Mouse (Mus musculus) lung, postnatal 0 days (tissue): ENCODE measurements around the gene Mitd1. TPM values are rescaled to one million over a fixed set of nuclear protein-coding genes. Genes with fewer than 3 reads are reported as not detected.

Source experiments
- ATAC-seq: fragments of 200-750 bp; cut with Nextera tagmentation; 2 replicates; pipeline ENCODE4 v1.8.0; 2017; ENCODE audit warnings: moderate library complexity
- DNase-seq: peaks from one replicate; pipeline ENCODE4 v3.0.0-alpha.2; 2016; ENCODE audit warnings: low spot score
- H3K27ac ChIP-seq: fragments of 300-500 bp; sonication (generic); 2 replicates; pipeline ENCODE4 v1.5.1; 2014; ENCODE audit warnings: antibody characterized with exemption, mild to moderate bottlenecking, low read length, mixed read lengths
- H3K27me3 ChIP-seq: fragments of 300-500 bp; sonication (generic); replicated peaks from 2 replicates; pipeline ENCODE4 v1.6.1; 2014; ENCODE audit warnings: low read length, mixed read lengths; ENCODE audit not compliant: insufficient read depth
- H3K36me3 ChIP-seq: fragments of 300-500 bp; sonication (generic); 2 replicates; pipeline ENCODE4 v1.6.1; 2014; ENCODE audit warnings: low read length, mixed read lengths; ENCODE audit not compliant: insufficient read depth
- H3K4me1 ChIP-seq: fragments of 300-500 bp; sonication (generic); 2 replicates; pipeline ENCODE4 v1.6.1; 2014; ENCODE audit warnings: antibody characterized with exemption, low read depth, low read length, mixed read lengths; ENCODE audit not compliant: insufficient read depth
- H3K4me2 ChIP-seq: fragments of 300-500 bp; sonication (generic); replicated peaks from 2 replicates; pipeline ENCODE4 v1.6.1; 2014; ENCODE audit warnings: low read depth, mild to moderate bottlenecking, low read length, moderate library complexity, mixed read lengths
- H3K4me3 ChIP-seq: fragments of 300-500 bp; sonication (generic); 2 replicates; pipeline ENCODE4 v1.5.1; 2014; ENCODE audit warnings: low read depth, low read length
- H3K9ac ChIP-seq: fragments of 300-500 bp; sonication (generic); replicated peaks from 2 replicates; pipeline ENCODE4 v1.6.1; 2014; ENCODE audit warnings: low read depth, mild to moderate bottlenecking
- H3K9me3 ChIP-seq: fragments of 300-500 bp; sonication (generic); 2 replicates; pipeline ENCODE4 v1.6.1; 2016; ENCODE audit warnings: low read length, mixed read lengths
- CTCF ChIP-seq: IDR thresholded peaks from 2 replicates; pipeline ENCODE4 v1.5.1; 2016; ENCODE audit warnings: antibody characterized with exemption, mild to moderate bottlenecking
- EP300 ChIP-seq: IDR thresholded peaks from 2 replicates; pipeline ENCODE4 v1.6.1; 2016; ENCODE audit warnings: antibody characterized with exemption, mild to moderate bottlenecking, control low read depth
- WGBS: fragments of 180-500 bp; shearing (Covaris S2); extraction: QIAGEN DNeasy Blood & Tissue Kit; methylation state at CpG from one replicate; pipeline ENCODE4 v1.1.7; 2014; 5-methylcytosine and 5-hydroxymethylcytosine counted together
- polyA plus RNA-seq: library from polyadenylated mRNA; unstranded; fragments of >200 nt; fragmentation: Nextera tagmentation; extraction: Ambion mirVana; gene quantifications from 2 replicates; pipeline ENCODE4 v1.2.1, GENCODE M21; 2015

Mitd1 gene
- polyA plus RNA-seq, 1 experiment from 2014 or later: 26.1 TPM

DNA sequence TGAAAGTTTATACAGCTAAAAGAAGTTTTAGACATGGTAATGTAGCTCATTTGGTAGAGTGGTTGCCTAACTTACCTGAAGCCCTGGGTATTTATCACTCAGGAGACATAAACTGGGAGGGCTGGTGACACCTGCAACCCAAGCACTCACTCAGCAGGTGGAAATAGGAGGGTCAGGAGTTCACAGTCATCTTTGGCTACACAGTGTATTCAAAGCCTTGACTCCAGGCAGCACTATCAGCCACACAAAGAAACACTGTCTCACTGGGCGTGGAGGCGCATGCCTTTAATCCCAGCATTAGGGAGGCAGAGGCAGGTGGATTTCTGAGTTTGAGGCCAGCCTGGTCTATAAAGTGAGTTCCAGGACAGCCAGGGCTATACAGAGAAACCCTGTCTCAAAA, 22.5 kb upstream of the Mitd1 start:
- no peaks in the 10 kb centered on the region for H3K27me3 ChIP-seq
- 66% methylated on average over 2 of the region's 2 CpGs for WGBS

DNA sequence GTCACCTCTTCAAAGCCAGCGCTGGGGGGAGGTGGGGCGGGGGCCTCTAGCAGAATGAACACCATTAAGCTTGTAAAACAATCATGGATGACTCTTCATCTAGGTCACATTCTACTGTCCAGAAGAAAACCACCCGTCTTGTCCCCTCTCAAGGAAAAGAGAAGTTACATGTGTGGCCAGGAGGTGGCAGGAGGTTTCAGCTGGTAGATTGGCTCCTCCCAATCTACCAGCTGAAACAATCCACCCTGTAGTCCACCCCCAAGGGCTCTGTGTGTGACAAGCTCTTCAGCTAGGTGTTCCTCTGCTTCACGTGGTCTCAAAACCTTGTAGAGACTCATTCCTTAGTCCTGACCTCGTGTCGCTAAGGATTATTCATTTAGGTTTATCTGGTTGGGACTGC, 13.0 kb upstream of the Mitd1 start:
- TF ChIP-seq CTCF (peak; percentile 66), EP300 (no peak)
- peak; percentile 76 for ATAC-seq
- peak; percentile 84 for DNase-seq
- Histone ChIP-seq H3K27me3 (no peaks in the 10 kb centered on the region), H3K36me3 (peaks cover 7% of the 10 kb centered on the region), H3K9me3 (no peaks in the 10 kb centered on the region), H3K9ac (no peak overlapping the region), H3K4me1 (no peaks in the 10 kb centered on the region), H3K27ac (no peak overlapping the region), H3K4me2 (no peak overlapping the region), H3K4me3 (no peak overlapping the region)
- 32% methylated on average over 6 of the region's 6 CpGs for WGBS

More for the DNA sequence above, 22.5 kb upstream of the Mitd1 start:
- H3K4me3 ChIP-seq: no peak overlapping the region
- no peak overlapping the region for H3K4me2 ChIP-seq
- no peak for TF ChIP-seq EP300
- TF ChIP-seq CTCF: no peak
- DNase-seq (no peak), ATAC-seq (no peak)
- H3K4me1 ChIP-seq: no peaks in the 10 kb centered on the region
- H3K36me3 ChIP-seq: no peaks in the 10 kb centered on the region
- no peak overlapping the region for H3K27ac ChIP-seq
- no peaks in the 10 kb centered on the region for H3K9me3 ChIP-seq
- no peak overlapping the region for H3K9ac ChIP-seq

DNA sequence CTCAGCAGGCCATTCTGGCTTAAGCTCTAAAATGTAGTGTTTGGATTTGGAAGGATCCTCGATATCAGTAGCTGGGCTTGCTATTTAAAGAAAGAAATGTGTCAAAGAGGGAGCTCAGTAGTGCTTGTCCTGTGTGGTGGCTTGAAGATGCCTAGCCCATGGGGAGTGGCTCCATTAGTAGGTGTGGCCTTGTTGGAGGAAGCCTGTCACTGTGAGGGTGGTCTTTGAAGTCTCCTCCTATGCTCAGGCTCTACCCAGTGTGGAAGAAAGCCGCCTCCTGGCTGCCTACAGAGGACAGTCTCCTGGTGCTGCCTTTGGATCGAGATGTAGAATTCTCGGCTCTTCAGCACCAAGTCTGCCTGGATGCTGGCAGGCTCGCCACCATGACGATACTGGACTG, 10.1 kb upstream of the Mitd1 start:
- no peak overlapping the region for H3K4me3 ChIP-seq
- WGBS: 45% methylated on average over 6 of the region's 6 CpGs
- H3K36me3 ChIP-seq: peaks cover 29% of the 10 kb centered on the region
- no peaks in the 10 kb centered on the region for H3K9me3 ChIP-seq
- TF ChIP-seq EP300 (no peak), CTCF (no peak)
- no peak overlapping the region for H3K27ac ChIP-seq
- no peaks in the 10 kb centered on the region for H3K4me1 ChIP-seq
- H3K27me3 ChIP-seq: no peaks in the 10 kb centered on the region
- DNase-seq: no peak
- no peak for ATAC-seq
- no peak overlapping the region for H3K4me2 ChIP-seq
- H3K9ac ChIP-seq: no peak overlapping the region

DNA sequence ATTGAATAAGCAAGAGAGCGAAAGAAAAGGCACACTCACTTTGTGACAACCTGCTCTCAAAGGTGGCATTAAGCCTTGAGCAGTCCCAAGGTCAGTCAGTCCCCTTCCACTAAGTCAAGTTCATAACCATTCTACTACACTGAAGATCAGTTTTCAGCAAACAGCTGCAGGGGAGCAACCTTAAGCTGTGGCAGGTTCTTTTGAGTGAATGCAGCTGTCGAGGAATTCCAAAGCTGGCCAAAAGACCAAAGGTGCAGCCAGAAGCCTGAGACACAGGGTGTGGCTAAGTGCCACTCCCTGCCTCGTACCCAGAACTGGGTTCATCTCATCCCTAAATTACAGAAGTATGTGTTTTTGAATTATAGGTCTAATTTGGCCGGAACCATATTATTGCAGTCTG, 9.6 kb upstream of the Mitd1 start:
- H3K4me1 ChIP-seq: no peaks in the 10 kb centered on the region
- 77% methylated on average over 4 of the region's 4 CpGs for WGBS
- H3K4me3 ChIP-seq: no peak overlapping the region
- H3K27ac ChIP-seq: no peak overlapping the region
- H3K4me2 ChIP-seq: no peak overlapping the region
- H3K27me3 ChIP-seq: no peaks in the 10 kb centered on the region
- no peaks in the 10 kb centered on the region for H3K9me3 ChIP-seq
- peaks cover 29% of the 10 kb centered on the region for H3K36me3 ChIP-seq
- H3K9ac ChIP-seq: no peak overlapping the region
- DNase-seq (no peak), ATAC-seq (no peak)
- TF ChIP-seq CTCF: no peak
- no peak for TF ChIP-seq EP300

DNA sequence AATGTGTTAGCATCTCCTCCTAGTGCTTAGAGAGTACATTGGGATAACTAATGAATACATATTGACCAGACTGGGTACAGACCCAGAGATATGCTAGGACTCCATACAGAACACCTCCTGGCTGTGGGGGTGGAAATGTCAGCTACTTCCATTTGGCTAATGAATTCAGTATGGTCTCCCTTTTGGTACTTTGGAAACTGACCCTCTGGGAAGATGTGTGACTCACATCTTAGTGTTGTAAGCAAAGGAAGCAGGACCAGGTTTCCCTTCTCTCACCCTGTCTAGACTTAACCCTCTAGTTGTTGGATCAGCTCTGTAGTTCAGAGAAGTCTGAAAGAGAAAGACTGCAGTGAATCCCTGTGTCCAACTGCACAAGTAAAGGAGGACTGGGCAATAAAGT, 4.4 kb upstream of the Mitd1 start:
- Histone ChIP-seq H3K9ac (no peak overlapping the region), H3K4me3 (no peak overlapping the region), H3K9me3 (no peaks in the 10 kb centered on the region), H3K4me1 (no peaks in the 10 kb centered on the region; the same call in 1 of the 2 replicates), H3K4me2 (no peak overlapping the region), H3K27me3 (no peaks in the 10 kb centered on the region), H3K27ac (no peak overlapping the region), H3K36me3 (peaks cover 27% of the 10 kb centered on the region)
- no peak for DNase-seq
- TF ChIP-seq EP300 (no peak), CTCF (no peak)
- no peak for ATAC-seq

DNA sequence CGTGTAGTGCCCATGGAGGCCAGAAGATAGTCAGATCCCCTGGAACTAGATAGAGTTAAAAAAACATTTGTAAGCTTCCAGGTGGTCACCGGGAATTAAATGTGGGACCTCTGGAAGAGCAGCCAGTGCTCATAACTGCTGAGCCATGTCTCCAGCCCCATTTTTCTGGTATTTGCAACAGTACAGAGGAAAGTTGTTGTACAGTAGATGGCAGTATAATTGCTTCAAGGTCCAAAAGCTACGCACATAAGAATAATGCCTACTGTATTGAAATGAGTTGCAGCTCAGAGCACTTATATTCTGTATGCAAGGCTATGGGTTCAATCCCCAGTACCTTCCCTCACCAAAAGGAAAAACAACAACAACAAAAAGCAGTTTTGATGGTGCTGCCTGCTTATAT, 1.2 kb upstream of the Mitd1 start:
- Histone ChIP-seq H3K9me3 (no peaks in the 10 kb centered on the region), H3K9ac (0 out of 2 replicates have a peak overlapping the region, but pooled peaks have one; percentile 3), H3K4me1 (no peaks in the 10 kb centered on the region; the same call in 1 of the 2 replicates), H3K4me3 (no peak overlapping the region; the same call in 1 of the 2 replicates), H3K4me2 (peak overlapping the region; percentile 68), H3K36me3 (peaks cover 10% of the 10 kb centered on the region; the same call in 1 of the 2 replicates), H3K27ac (no peak overlapping the region), H3K27me3 (no peaks in the 10 kb centered on the region)
- no peak for ATAC-seq
- TF ChIP-seq CTCF (peak; percentile 53), EP300 (no peak)
- DNase-seq: peak; percentile 41
- 53% methylated on average over 3 of the region's 3 CpGs for WGBS

DNA sequence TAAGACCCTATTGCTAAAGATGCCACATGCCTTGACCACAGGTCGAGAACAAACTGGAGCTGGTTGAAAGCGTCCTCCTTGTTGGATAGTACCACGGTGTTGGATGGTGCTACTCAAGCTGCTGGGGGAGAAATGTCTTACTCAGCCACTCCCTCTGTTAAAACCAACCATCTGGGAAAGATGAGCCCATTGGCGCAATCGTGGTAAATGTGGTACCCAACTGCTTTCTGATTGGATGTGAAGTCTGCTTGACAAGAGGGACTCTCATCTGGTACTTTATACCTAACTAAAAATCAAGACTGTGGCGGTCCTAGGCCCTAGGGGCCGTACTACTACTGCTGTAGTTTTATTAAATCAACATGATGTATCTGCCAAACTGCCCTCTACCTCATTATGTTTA, 1.0 kb downstream of the Mitd1 start:
- ATAC-seq (no peak), DNase-seq (no peak)
- no peak for TF ChIP-seq EP300
- Histone ChIP-seq H3K4me3 (peak overlapping the region; percentile 77), H3K9me3 (no peaks in the 10 kb centered on the region), H3K4me2 (peak overlapping the region; percentile 64), H3K9ac (peak overlapping the region; percentile 46), H3K4me1 (no peaks in the 10 kb centered on the region; the same call in 1 of the 2 replicates), H3K36me3 (no peaks in the 10 kb centered on the region), H3K27me3 (no peaks in the 10 kb centered on the region), H3K27ac (peak overlapping the region; percentile 89)
- 72% methylated on average over 7 of the region's 7 CpGs for WGBS
